Mouse (Mus musculus): ENCODE data around the gene Serpina5. TPM values are rescaled to one million over a fixed set of nuclear protein-coding genes. Genes with fewer than 3 reads are reported as not detected.

Gene Serpina5
- polyA plus RNA-seq (2017; shearing (Covaris generic)) = not detected

DNA sequence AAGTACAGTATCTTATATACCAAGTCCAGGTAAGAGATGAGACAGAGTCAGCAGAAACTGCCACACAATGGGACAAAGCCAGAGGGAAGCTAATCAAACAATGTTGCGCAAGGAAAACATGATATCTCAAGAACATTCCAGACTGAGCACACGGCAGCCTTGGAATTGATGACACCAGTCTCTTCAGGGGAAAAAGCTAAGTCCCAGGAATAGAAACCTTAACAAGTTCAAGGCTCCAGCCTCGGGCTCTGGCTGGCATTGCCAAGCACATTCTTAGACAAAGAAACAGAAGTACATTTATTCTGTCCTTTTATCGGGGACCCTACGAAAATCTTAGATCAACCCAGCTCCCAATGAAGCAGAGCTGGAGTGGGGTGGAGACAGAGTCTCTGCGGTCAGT lies at the start of gene Serpina5:
Gene Serpina5, plus strand, starts transcription at position 346 of the 400 bp plus-strand sequence.

DNA sequence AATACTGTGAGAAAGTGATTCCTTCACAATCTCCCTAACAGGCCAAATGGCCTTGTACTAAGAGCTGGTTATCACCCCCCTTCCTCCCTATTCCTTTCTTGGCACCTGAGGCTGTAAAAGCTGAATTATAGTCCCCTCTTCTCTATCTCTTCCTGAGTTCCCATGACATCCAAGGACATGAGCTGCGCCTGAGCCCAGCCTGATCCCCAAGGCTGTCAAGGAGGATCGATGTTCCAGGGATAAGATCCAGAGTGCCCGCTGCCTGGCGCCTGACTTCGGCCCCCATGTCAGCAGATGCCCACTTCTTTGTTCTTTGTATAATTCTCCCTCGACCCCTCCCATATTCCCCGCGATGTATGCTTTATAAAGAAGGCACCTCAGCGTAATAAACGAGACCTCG lies 11.4 kb downstream of the Serpina5 start, which contains the start of gene Serpina3a:
Gene Serpina3a, plus strand, starts transcription at position 392 of the 400 bp plus-strand sequence.

DNA sequence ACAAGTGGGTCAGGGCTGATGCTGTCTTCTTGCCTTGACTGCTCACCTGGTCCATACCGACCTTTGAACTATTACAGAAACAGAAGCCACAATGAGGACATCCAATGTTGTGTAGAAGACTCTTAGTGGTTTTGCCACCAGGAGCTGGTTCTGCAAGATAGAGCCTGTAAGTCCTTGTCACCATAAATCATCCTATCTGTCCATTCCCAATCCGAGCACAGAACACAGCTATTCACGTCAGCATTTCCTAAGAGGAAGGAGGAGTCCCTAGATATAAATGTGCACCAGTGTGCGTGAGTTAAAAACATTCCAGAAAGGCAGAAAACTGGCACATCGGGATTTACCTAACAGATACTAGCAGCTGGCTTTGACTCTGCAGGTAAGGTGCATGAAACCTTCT lies 26.8 kb downstream of the Serpina5 start, which contains the start of gene Serpina3b:
Gene Serpina3b, plus strand, starts transcription at position 301 of the 400 bp plus-strand sequence.

GRCm38 (mm10) chr12:104153656-104154055 lies 52.7 kb downstream of the Serpina5 start, which contains the start of gene Serpina3c:
Gene Serpina3c (minus strand): TSS chr12:104153870.

Other genes starting within 250 kb of the Serpina5 start
- gene Serpina1a, start 237.6 kb upstream of the Serpina5 start, polyA plus RNA-seq (2017; shearing (Covaris generic)) = not detected
- not detected for gene Serpina1c, start 196.2 kb upstream of the Serpina5 start, polyA plus RNA-seq (2017; shearing (Covaris generic))
- not detected for gene Serpina1e, start 142.1 kb upstream of the Serpina5 start, polyA plus RNA-seq (2017; shearing (Covaris generic))
- not detected for gene Serpina11, start 111.2 kb upstream of the Serpina5 start, polyA plus RNA-seq (2017; shearing (Covaris generic))
- gene Serpina9, start 87.4 kb upstream of the Serpina5 start, polyA plus RNA-seq (2017; shearing (Covaris generic)) = 5.3 TPM
- gene Serpina12, start 56.7 kb upstream of the Serpina5 start, polyA plus RNA-seq (2017; shearing (Covaris generic)) = not detected
- gene Serpina3a, start 11.6 kb downstream of the Serpina5 start, polyA plus RNA-seq (2017; shearing (Covaris generic)) = not detected
- gene Serpina3b, start 26.9 kb downstream of the Serpina5 start, polyA plus RNA-seq (2017; shearing (Covaris generic)) = not detected
- gene Serpina3c, start 52.8 kb downstream of the Serpina5 start, polyA plus RNA-seq (2017; shearing (Covaris generic)) = not detected
- 10.3 TPM for gene Serpina3f, start 113.4 kb downstream of the Serpina5 start, polyA plus RNA-seq (2017; shearing (Covaris generic))
- gene Serpina3g, start 135.1 kb downstream of the Serpina5 start, polyA plus RNA-seq (2017; shearing (Covaris generic)) = 249 TPM
- not detected for gene Serpina3i, start 162.0 kb downstream of the Serpina5 start, polyA plus RNA-seq (2017; shearing (Covaris generic))
- gene Serpina3j, start 213.4 kb downstream of the Serpina5 start, polyA plus RNA-seq (2017; shearing (Covaris generic)) = not detected
- not detected for gene Serpina3k, start 237.4 kb downstream of the Serpina5 start, polyA plus RNA-seq (2017; shearing (Covaris generic))
- gene Serpina3m, start 237.4 kb downstream of the Serpina5 start, polyA plus RNA-seq (2017; shearing (Covaris generic)) = not detected

Data from CD4-positive, CD25-positive, alpha-beta regulatory T cell, adult 9 weeks (primary cell).